ENCODE assay signal across 24 mouse cellular contexts in the genomic region with DNA sequence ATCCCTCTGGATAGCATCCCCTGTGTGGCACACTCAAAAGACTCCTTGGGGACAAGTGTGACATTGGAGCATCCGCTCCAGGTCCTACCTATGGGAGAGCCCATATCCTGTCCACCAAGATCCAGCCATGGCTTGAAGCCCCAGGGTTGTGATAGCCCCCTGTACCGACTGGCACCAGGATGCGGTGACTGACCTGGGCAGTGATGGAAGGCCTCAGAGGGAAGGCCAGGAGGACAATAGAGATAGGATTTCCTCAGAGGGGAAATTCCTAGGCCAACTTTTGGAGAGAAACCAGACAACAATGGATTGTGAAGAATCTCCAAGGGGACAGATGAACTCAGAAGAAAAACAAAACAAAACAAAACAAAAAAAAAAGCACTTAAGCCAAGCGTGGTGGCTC. TPM values are rescaled to one million over a fixed set of nuclear protein-coding genes. Genes with fewer than 3 reads are reported as not detected.
DNase-seq lines count a peak whose midpoint lies in the region; ATAC-seq and TF ChIP-seq lines count a peak whose summit lies in the region.
"Had no signal": no experiment of that assay in that cellular context is flagged by ENCODE, and none has a peak within 500 bp of the region (broad histone marks: within the 10 kb centered on the region; RNA-seq: fewer than 3 reads in every experiment).

No protein-coding gene starts in this region.

- intact Hi-C loops in heart, postnatal 25 days (cut with DNase I) = no loop called here

- no peak overlapping the region for H3K9ac ChIP-seq in embryonic facial prominence, embryonic 14.5 days (ENCODE audit: low read depth, low read length)
- no peak overlapping the region for H3K9ac ChIP-seq in heart, embryonic 15.5 days
- no peak overlapping the region for H3K9ac ChIP-seq in kidney, postnatal 0 days (ENCODE audit: low read depth, low read length)
- H3K9ac ChIP-seq in kidney, embryonic 16.5 days (replicated peaks; ENCODE audit: low read length) = no peak overlapping the region
- H3K9ac ChIP-seq: embryonic facial prominence, embryonic 12.5 days; forebrain, embryonic 12.5 days; hindbrain, embryonic 14.5 days; liver, embryonic 12.5 days; lung, embryonic 14.5 days; midbrain, embryonic 13.5 days had no signal

- no peaks in the 10 kb centered on the region for H3K9me3 ChIP-seq in embryonic facial prominence, embryonic 14.5 days (ENCODE audit: control insufficient read depth, low read length)
- H3K9me3 ChIP-seq in embryonic facial prominence, embryonic 10.5 days = no peaks in the 10 kb centered on the region
- H3K9me3 ChIP-seq in heart, embryonic 15.5 days (replicated peaks) = no peaks in the 10 kb centered on the region
- H3K9me3 ChIP-seq in kidney, postnatal 0 days (replicated peaks; ENCODE audit: low read length) = no peaks in the 10 kb centered on the region
- H3K9me3 ChIP-seq in kidney, embryonic 16.5 days (ENCODE audit: low read length) = no peaks in the 10 kb centered on the region
- H3K9me3 ChIP-seq: embryonic facial prominence, embryonic 12.5 days; forebrain, embryonic 12.5 days; liver, embryonic 12.5 days; midbrain, embryonic 13.5 days had no signal

- H3K4me3 ChIP-seq in embryonic facial prominence, embryonic 14.5 days (ENCODE audit: low read depth, low read length) = no peak overlapping the region
- H3K4me3 ChIP-seq in embryonic facial prominence, embryonic 10.5 days = no peak overlapping the region
- no peak overlapping the region for H3K4me3 ChIP-seq in heart, embryonic 15.5 days
- no peak overlapping the region for H3K4me3 ChIP-seq in kidney, postnatal 0 days (replicated peaks; ENCODE audit: low read depth, low read length)
- H3K4me3 ChIP-seq in kidney, embryonic 16.5 days (ENCODE audit: low read length) = no peak overlapping the region
- H3K4me3 ChIP-seq: embryonic facial prominence, embryonic 12.5 days; erythroblast, embryonic 14.5 days; forebrain, embryonic 12.5 days; liver, embryonic 12.5 days; midbrain, embryonic 13.5 days had no signal

- WGBS in embryonic facial prominence, embryonic 14.5 days = 83% methylated on average over 4 of the region's 4 CpGs
- WGBS in embryonic facial prominence, embryonic 10.5 days = 88% methylated on average over 4 of the region's 4 CpGs
- 74% methylated on average over 4 of the region's 4 CpGs for WGBS in heart, embryonic 15.5 days
- whole genome bisulfite sequencing in kidney, postnatal 0 days = 75% methylated on average over 4 of the region's 4 CpGs
- 85% methylated on average over 4 of the region's 4 CpGs for WGBS in kidney, embryonic 16.5 days

- no peaks in the 10 kb centered on the region for H3K36me3 ChIP-seq in embryonic facial prominence, embryonic 14.5 days (ENCODE audit: control insufficient read depth, insufficient read depth, low read length)
- H3K36me3 ChIP-seq in embryonic facial prominence, embryonic 10.5 days (replicated peaks) = no peaks in the 10 kb centered on the region
- no peaks in the 10 kb centered on the region for H3K36me3 ChIP-seq in heart, embryonic 15.5 days
- H3K36me3 ChIP-seq in kidney, postnatal 0 days (ENCODE audit: insufficient read depth, low read length) = no peaks in the 10 kb centered on the region
- no peaks in the 10 kb centered on the region for H3K36me3 ChIP-seq in kidney, embryonic 16.5 days (ENCODE audit: insufficient read depth, low read length)
- H3K36me3 ChIP-seq: embryonic facial prominence, embryonic 12.5 days; forebrain, embryonic 12.5 days; liver, embryonic 12.5 days; midbrain, embryonic 13.5 days had no signal

- ATAC-seq in embryonic facial prominence, embryonic 14.5 days (ENCODE audit: low read depth) = no peak
- ATAC-seq in heart, embryonic 15.5 days (replicated peaks; ENCODE audit: insufficient number of reproducible peaks, insufficient read depth, low FRiP score, low read depth) = no peak
- no peak for ATAC-seq in kidney, postnatal 0 days (replicated peaks; ENCODE audit: low FRiP score, low read depth)
- ATAC-seq in kidney, embryonic 16.5 days (ENCODE audit: low FRiP score, low TSS enrichment) = no peak
- ATAC-seq: activated CD4-positive, CD25-positive, alpha-beta regulatory T cell, adult 4 months; inflammation-experienced regulatory T-cells, adult 6 months; liver, embryonic 12.5 days; midbrain, embryonic 13.5 days had no signal

- H3K27me3 ChIP-seq in embryonic facial prominence, embryonic 14.5 days (replicated peaks; ENCODE audit: control insufficient read depth, insufficient read depth, low read length) = no peaks in the 10 kb centered on the region; the same call in 1 of the 2 replicates
- no peaks in the 10 kb centered on the region for H3K27me3 ChIP-seq in embryonic facial prominence, embryonic 10.5 days (replicated peaks; ENCODE audit: low read depth, poor library complexity, severe bottlenecking)
- H3K27me3 ChIP-seq in heart, embryonic 15.5 days = no peaks in the 10 kb centered on the region
- no peaks in the 10 kb centered on the region for H3K27me3 ChIP-seq in kidney, postnatal 0 days (ENCODE audit: insufficient read depth, low read length)
- H3K27me3 ChIP-seq in kidney, embryonic 16.5 days (ENCODE audit: insufficient read depth, low read length) = no peaks in the 10 kb centered on the region
- H3K27me3 ChIP-seq: embryonic facial prominence, embryonic 12.5 days; forebrain, embryonic 12.5 days; midbrain, embryonic 13.5 days had no signal

- H3K27ac ChIP-seq in embryonic facial prominence, embryonic 14.5 days (replicated peaks; ENCODE audit: low read depth, low read length) = 0 out of 2 replicates have a peak overlapping the region, but pooled peaks have one; percentile 13
- H3K27ac ChIP-seq in embryonic facial prominence, embryonic 10.5 days (replicated peaks) = no peak overlapping the region
- peak overlapping the region; percentile 90; the same call in 1 of the 2 replicates for H3K27ac ChIP-seq in heart, embryonic 15.5 days
- H3K27ac ChIP-seq in kidney, postnatal 0 days = peak overlapping the region; percentile 94; the same call in 1 of the 2 replicates
- H3K27ac ChIP-seq in kidney, embryonic 16.5 days (ENCODE audit: low read length) = no peak overlapping the region
- H3K27ac ChIP-seq: embryonic facial prominence, embryonic 12.5 days; forebrain, embryonic 12.5 days; hindbrain, embryonic 14.5 days; midbrain, embryonic 13.5 days had no signal

- H3K4me2 ChIP-seq in embryonic facial prominence, embryonic 14.5 days (ENCODE audit: low read depth, low read length) = no peak overlapping the region
- H3K4me2 ChIP-seq in heart, embryonic 15.5 days = no peak overlapping the region
- H3K4me2 ChIP-seq in kidney, postnatal 0 days (ENCODE audit: low read length) = no peak overlapping the region
- no peak overlapping the region for H3K4me2 ChIP-seq in kidney, embryonic 16.5 days (replicated peaks; ENCODE audit: low read depth, low read length)
- H3K4me2 ChIP-seq: embryonic facial prominence, embryonic 12.5 days; forebrain, embryonic 12.5 days; hindbrain, embryonic 14.5 days; liver, embryonic 12.5 days; lung, embryonic 14.5 days; midbrain, embryonic 13.5 days had no signal

- no peak for DNase-seq in embryonic facial prominence, embryonic 14.5 days (ENCODE audit: low spot score)
- DNase-seq in embryonic facial prominence, embryonic 10.5 days (ENCODE audit: low spot score) = no peak
- DNase-seq in heart, postnatal 25 days (ENCODE audit: low spot score) = no peak
- DNase-seq in kidney, postnatal 0 days (ENCODE audit: low spot score) = no peak
- peak; percentile 20 for DNase-seq in lung, postnatal 10 days
- no peak for DNase-seq in lung, adult 18-20 months
- DNase-seq: adrenal gland, adult 8-10 months; cerebellum, adult 18-20 months; cerebellum, postnatal 14 days; heart, postnatal 10 days; kidney, postnatal 10 days; layer of hippocampus, postnatal 36 days; lung, embryonic 14.5 days; thymus, postnatal 14 days had no signal

- H3K4me1 ChIP-seq in embryonic facial prominence, embryonic 14.5 days (ENCODE audit: control insufficient read depth, insufficient read depth, low read length) = no peaks in the 10 kb centered on the region
- peaks cover 13% of the 10 kb centered on the region for H3K4me1 ChIP-seq in embryonic facial prominence, embryonic 10.5 days
- H3K4me1 ChIP-seq in heart, embryonic 15.5 days (replicated peaks) = peaks cover 17% of the 10 kb centered on the region
- H3K4me1 ChIP-seq in kidney, postnatal 0 days (replicated peaks; ENCODE audit: insufficient read depth, low read length) = peaks cover 9% of the 10 kb centered on the region; the same call in 1 of the 2 replicates
- H3K4me1 ChIP-seq in kidney, embryonic 16.5 days (ENCODE audit: insufficient read depth, low read length) = peaks cover 54% of the 10 kb centered on the region
- H3K4me1 ChIP-seq: forebrain, embryonic 12.5 days; midbrain, embryonic 13.5 days had no signal

- TF ChIP-seq CTCF in kidney, postnatal 0 days (IDR thresholded peaks at IDR 0.05; ENCODE audit: low read depth) = no peak

RNA-seq across cellular contexts. Expression of a gene that starts 8.8 kb away (rescaled TPM):
- 5.1 and 5.3 TPM in 2 replicates for polyA plus RNA-seq in embryonic facial prominence, embryonic 14.5 days (2014; fragmentation: Nextera tagmentation; extraction: Ambion mirVana)
- 3.7 and 4.3 TPM in 2 replicates for polyA plus RNA-seq in embryonic facial prominence, embryonic 10.5 days (2016; fragmentation: Nextera tagmentation; extraction: Ambion mirVana)
- polyA plus RNA-seq in heart, embryonic 15.5 days (2015; fragmentation: Nextera tagmentation; extraction: Ambion mirVana) = 8.6 and 10.9 TPM in 2 replicates
- 10 to 100 TPM in 1 of 2 experiments, 1 to 10 TPM in 1; 9.7 to 10.5 TPM for total RNA-seq in heart, postnatal 25 days (2021)
- 19.0 and 21.4 TPM in 2 replicates for polyA plus RNA-seq in kidney, postnatal 0 days (2015; fragmentation: Nextera tagmentation; extraction: Ambion mirVana)
- polyA plus RNA-seq in kidney, embryonic 16.5 days (2015; fragmentation: Nextera tagmentation; extraction: Ambion mirVana) = 25.2 and 27.6 TPM in 2 replicates

RNA-seq across cellular contexts. Expression of a gene that starts 26.7 kb away (rescaled TPM):
- 3.4 and 5.4 TPM in 2 replicates for polyA plus RNA-seq in embryonic facial prominence, embryonic 14.5 days (2014; fragmentation: Nextera tagmentation; extraction: Ambion mirVana)
- polyA plus RNA-seq in embryonic facial prominence, embryonic 10.5 days (2016; fragmentation: Nextera tagmentation; extraction: Ambion mirVana) = 0.38 and 0.51 TPM in 2 replicates
- 4.3 and 5.3 TPM in 2 replicates for polyA plus RNA-seq in heart, embryonic 15.5 days (2015; fragmentation: Nextera tagmentation; extraction: Ambion mirVana)
- 10 to 100 TPM; 14.9 to 16.0 TPM for total RNA-seq in heart, postnatal 25 days (2021)
- polyA plus RNA-seq in kidney, postnatal 0 days (2015; fragmentation: Nextera tagmentation; extraction: Ambion mirVana) = 3.2 and 3.9 TPM in 2 replicates
- 2.8 and 3.0 TPM in 2 replicates for polyA plus RNA-seq in kidney, embryonic 16.5 days (2015; fragmentation: Nextera tagmentation; extraction: Ambion mirVana)
- polyA plus RNA-seq: erythroblast, embryonic 14.5 days had no signal

RNA-seq across cellular contexts. Expression of a gene that starts 51.4 kb away (rescaled TPM):
- 42.5 and 46.4 TPM in 2 replicates for polyA plus RNA-seq in embryonic facial prominence, embryonic 14.5 days (2014; fragmentation: Nextera tagmentation; extraction: Ambion mirVana)
- polyA plus RNA-seq in embryonic facial prominence, embryonic 10.5 days (2016; fragmentation: Nextera tagmentation; extraction: Ambion mirVana) = 4.2 and 5.4 TPM in 2 replicates
- polyA plus RNA-seq in heart, embryonic 15.5 days (2015; fragmentation: Nextera tagmentation; extraction: Ambion mirVana) = 14.7 and 22.2 TPM in 2 replicates
- 100 to 1,000 TPM; 116 to 131 TPM for total RNA-seq in heart, postnatal 25 days (2021)
- polyA plus RNA-seq in kidney, postnatal 0 days (2015; fragmentation: Nextera tagmentation; extraction: Ambion mirVana) = 22.4 and 24.6 TPM in 2 replicates
- 16.9 and 18.4 TPM in 2 replicates for polyA plus RNA-seq in kidney, embryonic 16.5 days (2015; fragmentation: Nextera tagmentation; extraction: Ambion mirVana)
- polyA plus RNA-seq: activated CD4-positive, CD25-positive, alpha-beta regulatory T cell, adult 4 months; erythroblast, embryonic 14.5 days; inflammation-experienced regulatory T-cells, adult 6 months had no signal

Comparison
In these comparisons a context has a peak if more than half of its experiments do, and no peak if none do; other contexts are left out.
1. H3K27ac ChIP-seq: peak in embryonic facial prominence, embryonic 14.5 days (single experiment), heart, embryonic 15.5 days (single experiment) and kidney, postnatal 0 days (single experiment); none in embryonic facial prominence, embryonic 10.5 days (single experiment) and kidney, embryonic 16.5 days (single experiment).